Mouse (Mus musculus) frontal cortex, postnatal 36 days (tissue): Measurements from ENCODE around the gene Cpox.
A peak's percentile ranks its signal among the peaks of the same experiment; 100 is the strongest.

Experiments
- DNase-seq, 2 experiments: peaks; one replicate each; pipeline ENCODE4 v3.0.0; 2022; ENCODE audit warnings: low spot score in 2 of 2

The Cpox gene

GRCm38 (mm10) chr16:58669264-58669663 lies 828 bp upstream of the Cpox start:
- DNase-seq: no peak

- no peak for DNase-seq
These were observed 551 bp downstream of the Cpox start for GRCm38 (mm10) chr16:58670643-58671042.

DNA sequence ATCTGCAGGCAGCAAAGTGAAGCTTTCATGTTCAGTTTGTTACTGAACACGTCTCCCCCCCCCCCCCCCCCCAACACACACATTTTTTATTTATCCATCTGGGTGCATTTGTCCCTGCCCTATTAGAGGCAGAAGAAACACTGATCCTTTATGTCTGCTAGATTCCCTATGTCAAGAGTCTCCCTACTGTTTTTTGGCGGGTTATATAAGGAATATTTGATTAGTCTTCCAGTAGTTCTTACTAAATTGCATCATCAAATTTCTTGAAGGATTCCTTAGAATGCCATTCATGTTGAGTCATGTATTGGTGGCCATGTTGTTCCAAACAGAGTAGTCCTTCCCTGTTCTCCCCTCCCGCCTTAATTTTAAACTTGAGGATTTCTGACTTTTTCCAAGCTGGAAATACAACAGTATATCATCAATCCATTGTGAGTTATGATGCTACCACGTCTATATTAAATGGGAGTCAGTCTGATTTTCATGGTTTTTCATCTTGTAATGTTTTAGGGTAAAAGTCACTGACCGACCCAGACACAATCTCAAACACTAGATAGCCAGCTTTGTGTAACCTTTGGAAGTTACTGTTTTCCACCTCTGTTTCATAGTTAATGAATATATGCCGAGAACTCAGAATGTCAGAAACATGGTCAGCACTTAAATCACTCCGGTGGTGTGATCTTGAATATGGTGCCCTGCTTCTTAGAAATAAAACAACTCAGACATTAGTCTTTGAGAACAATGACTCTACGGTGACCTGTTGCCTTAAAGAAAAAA lies 1.3 kb downstream of the Cpox start:
- DNase-seq: no peak

GRCm38 (mm10) chr16:58672396-58672795 lies 2.3 kb downstream of the Cpox start:
- no peak for DNase-seq

GRCm38 (mm10) chr16:58673811-58674410 lies 3.8 kb downstream of the Cpox start:
- DNase-seq: no peak

- DNase-seq: peak; percentile 30 to 36
These were observed 5.2 kb downstream of the Cpox start for GRCm38 (mm10) chr16:58675256-58675655.

DNA sequence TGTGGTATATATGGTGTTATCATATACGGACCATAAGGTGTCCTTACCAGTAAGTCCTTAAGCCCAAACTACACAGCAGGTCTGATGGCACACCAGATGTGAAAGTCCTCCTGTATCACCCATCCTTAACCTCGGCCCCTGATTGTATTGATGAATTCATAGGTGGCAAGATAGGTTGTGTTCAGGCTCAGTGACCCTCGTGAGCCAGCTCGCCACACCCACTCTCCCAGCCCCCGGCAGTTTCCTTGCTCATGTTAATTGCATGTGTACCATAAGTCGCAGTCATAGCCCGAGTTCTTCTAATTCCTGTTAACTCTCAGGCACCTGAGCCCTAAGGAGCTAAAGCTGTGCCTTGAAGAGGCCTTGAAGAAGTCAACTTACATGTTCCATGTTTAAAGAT lies 6.1 kb downstream of the Cpox start:
- DNase-seq: no peak

GRCm38 (mm10) chr16:58676633-58677032 lies 6.5 kb downstream of the Cpox start:
- no peak for DNase-seq

- no peak for DNase-seq
These were observed 7.4 kb downstream of the Cpox start for GRCm38 (mm10) chr16:58677491-58677890.

- DNase-seq: no peak
These were observed 8.6 kb downstream of the Cpox start for GRCm38 (mm10) chr16:58678660-58679059.

DNA sequence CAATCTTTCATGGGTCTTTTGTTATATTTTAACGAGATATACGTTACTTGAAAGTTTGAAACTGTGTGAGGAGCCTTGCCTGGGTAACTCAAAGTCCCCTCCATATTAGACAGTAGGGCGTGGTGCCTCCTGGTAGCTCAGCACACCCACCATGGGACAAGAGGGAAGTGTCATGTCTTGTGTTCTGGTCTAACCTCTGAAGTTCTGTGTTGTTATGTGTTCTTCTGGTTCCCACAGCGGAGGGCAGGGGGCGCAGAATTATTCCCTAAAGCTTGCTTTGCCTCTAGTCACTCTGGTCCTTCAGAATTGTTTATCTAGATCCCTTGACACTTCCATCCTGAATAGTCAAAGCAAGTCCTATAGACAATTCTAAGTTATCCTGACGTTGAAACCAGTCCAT lies 12.0 kb downstream of the Cpox start:
- no peak for DNase-seq

GRCm38 (mm10) chr16:58682870-58683269 lies 12.8 kb downstream of the Cpox start:
- DNase-seq: no peak

GRCm38 (mm10) chr16:58683911-58684310 lies 13.8 kb downstream of the Cpox start:
- DNase-seq: no peak

GRCm38 (mm10) chr16:58684537-58684936 lies 14.4 kb downstream of the Cpox start:
- DNase-seq: no peak

- no peak for DNase-seq
These were observed 15.8 kb downstream of the Cpox start for GRCm38 (mm10) chr16:58685548-58686537.

DNA sequence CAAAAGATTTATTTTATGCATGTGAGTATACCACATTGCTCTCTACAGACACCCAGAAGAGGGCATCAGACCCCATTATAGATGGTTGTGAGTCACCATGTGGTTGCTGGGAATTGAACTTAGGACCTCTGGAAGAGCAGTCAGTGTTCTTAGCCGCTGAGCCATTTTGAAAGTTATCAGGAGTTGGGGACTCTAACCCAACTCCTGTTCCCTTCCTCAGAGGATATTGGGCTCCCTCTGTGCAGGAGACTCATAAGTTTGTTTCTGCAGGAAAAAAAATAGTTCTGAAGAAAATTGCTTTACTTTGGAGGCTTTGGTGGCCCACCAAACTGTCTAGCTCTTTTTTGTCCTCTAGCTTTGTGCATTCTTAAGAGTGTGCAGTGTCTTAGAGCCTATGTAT lies 18.4 kb downstream of the Cpox start:
- DNase-seq: no peak

DNA sequence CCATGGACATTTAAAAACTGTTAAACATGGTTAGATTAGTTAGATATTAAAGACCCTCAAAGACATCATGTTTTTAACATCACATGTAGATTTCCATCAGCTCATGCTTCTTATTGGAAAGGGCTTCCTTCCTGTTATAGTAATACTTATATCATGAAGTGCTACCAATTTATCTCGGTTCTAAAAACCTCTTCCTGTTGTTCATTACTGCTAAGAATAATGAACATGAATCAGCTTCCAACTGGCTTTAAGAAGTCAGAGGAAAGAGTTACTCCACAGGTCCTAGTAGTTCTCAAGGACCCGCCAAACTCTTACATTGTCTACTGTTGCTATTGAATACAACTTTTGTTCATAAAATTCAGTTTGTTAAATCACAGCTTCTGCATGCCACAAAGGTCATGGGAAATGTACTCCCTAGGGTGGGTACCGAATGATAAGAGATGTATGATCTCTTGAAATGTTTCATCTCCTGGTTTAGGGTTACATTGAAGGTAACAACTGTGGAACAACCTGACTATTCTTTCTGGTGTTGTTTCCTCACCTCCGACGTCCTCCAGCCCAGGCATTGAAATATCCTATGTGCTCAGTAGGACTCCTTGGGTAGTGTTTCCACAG lies 19.6 kb downstream of the Cpox start:
- DNase-seq: no peak

DNA sequence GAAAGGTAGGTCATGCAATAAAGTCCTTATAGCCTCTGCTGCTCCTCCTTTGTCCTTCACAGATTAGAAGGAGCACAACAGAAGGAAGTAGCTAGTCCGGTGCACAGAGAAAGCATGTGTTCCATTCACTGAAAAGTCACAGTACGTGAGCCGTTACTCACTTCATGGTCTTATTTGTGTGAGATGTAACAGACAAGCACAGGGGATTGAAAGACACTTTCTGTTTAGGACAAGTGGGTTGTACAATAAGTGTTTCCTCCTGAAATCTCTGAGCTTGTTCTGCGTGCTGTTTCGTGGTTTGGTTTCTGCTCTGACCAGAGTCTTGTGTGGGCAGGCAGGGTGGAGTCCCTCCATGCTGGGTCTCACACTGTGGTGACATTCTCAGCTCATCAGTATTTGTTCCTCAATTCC lies 20.2 kb downstream of the Cpox start:
- DNase-seq: no peak

GRCm38 (mm10) chr16:58694091-58694490 lies 24.0 kb downstream of the Cpox start:
- no peak for DNase-seq

DNA sequence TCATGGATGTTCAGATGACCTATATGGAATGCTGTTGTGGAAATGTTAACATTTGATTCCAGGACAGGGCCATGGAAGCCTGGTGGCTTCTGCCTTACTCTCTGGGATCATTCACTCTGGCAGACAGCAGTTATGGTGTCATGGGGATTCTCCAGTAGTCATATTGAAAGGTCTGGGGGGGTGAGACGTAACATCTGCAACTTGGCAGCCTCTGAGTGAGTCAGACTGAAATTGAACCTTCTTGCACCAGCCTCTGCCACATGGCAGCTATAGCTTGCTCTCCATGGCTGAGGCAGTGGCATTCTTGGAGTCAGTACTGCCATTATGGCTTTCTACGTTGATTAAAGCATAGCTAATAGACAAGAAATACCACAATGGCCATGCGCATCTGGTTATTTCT lies 26.7 kb downstream of the Cpox start:
- DNase-seq: no peak

GRCm38 (mm10) chr16:58697261-58697660 lies 27.2 kb downstream of the Cpox start:
- no peak for DNase-seq

- no peak for DNase-seq
These were observed 30.1 kb downstream of the Cpox start for GRCm38 (mm10) chr16:58700174-58700573.
